Mouse (Mus musculus) intestine, embryonic 15.5 days (tissue): ENCODE data around the gene Med31. TPM values are rescaled to one million over a fixed set of nuclear protein-coding genes. Genes with fewer than 3 reads are reported as not detected.
A peak's percentile ranks its signal among the peaks of the same experiment; 100 is the strongest.

Source experiments
- ATAC-seq: fragments of 200-750 bp; cut with Nextera tagmentation; 2 replicates; pipeline ENCODE4 v1.8.0; 2017; ENCODE audit warnings: moderate TSS enrichment, moderate library complexity
- H3K27ac ChIP-seq: fragments of 300-500 bp; sonication (generic); 2 replicates; pipeline ENCODE4 v1.5.1; 2015; ENCODE audit warnings: mild to moderate bottlenecking, inconsistent platforms
- H3K27me3 ChIP-seq: fragments of 300-500 bp; sonication (generic); replicated peaks from 2 replicates; pipeline ENCODE4 v1.6.1; 2015; ENCODE audit warnings: inconsistent platforms
- H3K36me3 ChIP-seq: fragments of 300-500 bp; sonication (generic); 2 replicates; pipeline ENCODE4 v1.6.1; 2015; ENCODE audit warnings: inconsistent platforms
- H3K4me1 ChIP-seq: fragments of 300-500 bp; sonication (generic); replicated peaks from 2 replicates; pipeline ENCODE4 v1.6.1; 2015; ENCODE audit warnings: inconsistent platforms
- H3K4me2 ChIP-seq: fragments of 300-500 bp; sonication (generic); replicated peaks from 2 replicates; pipeline ENCODE4 v1.6.1; 2015; ENCODE audit warnings: mild to moderate bottlenecking, inconsistent platforms
- H3K4me3 ChIP-seq: fragments of 300-500 bp; sonication (generic); replicated peaks from 2 replicates; pipeline ENCODE4 v1.5.1; 2015; ENCODE audit warnings: inconsistent platforms
- H3K9ac ChIP-seq: fragments of 300-500 bp; sonication (generic); 2 replicates; pipeline ENCODE4 v1.6.1; 2015; ENCODE audit warnings: inconsistent platforms
- H3K9me3 ChIP-seq: fragments of 300-500 bp; sonication (generic); 2 replicates; pipeline ENCODE4 v1.6.1; 2016; ENCODE audit warnings: inconsistent platforms
- WGBS: fragments of 180-500 bp; shearing (Covaris S2); methylation state at CpG from one replicate; pipeline ENCODE4 v1.1.7; 2015; 5-methylcytosine and 5-hydroxymethylcytosine counted together
- polyA plus RNA-seq: library from polyadenylated mRNA; unstranded; fragments of >200 nt; fragmentation: Nextera tagmentation; extraction: Ambion mirVana; gene quantifications from 2 replicates; pipeline ENCODE4 v1.2.1, GENCODE M21; 2015

Med31 gene
- polyA plus RNA-seq, 1 experiment from 2014 or later: 34.3 TPM

DNA sequence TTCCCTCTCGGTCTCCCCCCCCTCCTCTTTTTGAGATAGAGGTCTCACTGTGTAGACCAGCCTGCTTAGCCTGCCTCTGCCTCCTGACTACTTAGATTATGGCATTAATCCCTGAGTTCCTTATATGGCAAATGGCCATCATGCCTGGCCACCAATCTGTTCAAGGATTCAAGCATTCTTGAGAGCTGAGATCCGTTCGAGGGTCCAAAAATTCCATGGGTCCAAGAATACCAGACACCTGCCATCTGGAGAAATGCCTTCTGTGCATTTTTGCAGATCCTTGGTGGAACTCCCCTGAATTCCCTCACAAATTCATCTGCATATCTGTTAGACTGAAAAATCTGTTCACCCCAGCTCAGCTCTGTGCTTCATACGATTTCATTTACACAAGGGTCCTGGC, 8.0 kb upstream of the Med31 start:
- H3K36me3 ChIP-seq: no peaks in the 10 kb centered on the region
- no peak overlapping the region for H3K4me2 ChIP-seq
- 82% methylated on average over 4 of the region's 4 CpGs for WGBS
- no peaks in the 10 kb centered on the region for H3K9me3 ChIP-seq
- H3K4me3 ChIP-seq: no peak overlapping the region
- H3K27ac ChIP-seq: no peak overlapping the region
- H3K27me3 ChIP-seq: no peaks in the 10 kb centered on the region
- no peaks in the 10 kb centered on the region for H3K4me1 ChIP-seq
- ATAC-seq: no peak
- H3K9ac ChIP-seq: no peak overlapping the region

DNA sequence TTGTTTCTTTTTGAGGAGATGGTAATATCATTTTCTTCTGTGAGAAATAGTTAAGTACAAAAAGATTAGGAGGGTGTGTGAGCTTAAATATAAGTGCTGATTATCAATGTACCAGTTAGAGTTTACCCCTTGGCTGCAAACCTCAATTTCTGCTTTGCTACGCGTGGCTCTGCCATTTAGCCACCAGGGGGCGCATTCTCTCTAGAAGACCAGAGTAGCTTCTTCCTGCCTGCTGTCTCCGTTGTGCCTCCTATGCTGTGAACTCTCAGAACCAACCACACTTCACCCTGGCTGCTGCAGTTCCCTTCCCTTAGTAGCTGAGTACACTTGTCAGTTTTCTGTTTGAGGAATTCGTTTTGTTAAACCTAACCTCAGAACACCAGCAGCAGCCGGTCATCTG, 5.9 kb upstream of the Med31 start:
- 20% methylated on average over 6 of the region's 6 CpGs for WGBS
- Histone ChIP-seq H3K4me3 (no peak overlapping the region), H3K4me1 (no peaks in the 10 kb centered on the region), H3K27me3 (no peaks in the 10 kb centered on the region), H3K36me3 (no peaks in the 10 kb centered on the region), H3K9me3 (no peaks in the 10 kb centered on the region), H3K27ac (no peak overlapping the region), H3K9ac (no peak overlapping the region), H3K4me2 (no peak overlapping the region)
- ATAC-seq: 0 out of 2 replicates have a peak, but pooled peaks have one; percentile 34

DNA sequence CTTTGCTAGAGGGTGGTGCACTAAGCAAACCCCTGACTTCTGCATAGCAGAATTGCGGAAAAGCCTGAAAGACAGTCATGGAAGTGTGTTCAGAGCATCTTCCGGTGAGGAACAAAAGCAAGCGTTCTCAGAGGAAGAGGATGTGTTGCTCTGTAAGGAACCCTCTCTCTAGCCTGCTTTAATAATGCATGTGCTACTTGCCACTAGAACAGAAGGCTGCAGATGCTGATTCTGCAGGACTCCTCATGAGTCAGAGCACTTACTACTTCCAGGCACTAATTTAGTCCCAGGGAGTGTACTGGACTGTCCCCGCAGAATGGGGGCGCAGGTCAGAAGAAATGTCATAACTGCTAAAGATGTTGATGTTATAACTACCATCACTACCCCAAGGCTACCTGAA, 1.7 kb upstream of the Med31 start:
- H3K36me3 ChIP-seq: 0 out of 2 replicates have a peak, but pooled peaks cover 2% of the 10 kb centered on the region
- no peak overlapping the region for H3K27ac ChIP-seq
- H3K9me3 ChIP-seq: no peaks in the 10 kb centered on the region
- H3K4me1 ChIP-seq: peaks cover 4% of the 10 kb centered on the region; the same call in 1 of the 2 replicates
- H3K4me2 ChIP-seq: no peak overlapping the region
- no peak overlapping the region for H3K9ac ChIP-seq
- ATAC-seq: no peak
- 74% methylated on average over 5 of the region's 5 CpGs for WGBS
- no peaks in the 10 kb centered on the region for H3K27me3 ChIP-seq
- no peak overlapping the region for H3K4me3 ChIP-seq

DNA sequence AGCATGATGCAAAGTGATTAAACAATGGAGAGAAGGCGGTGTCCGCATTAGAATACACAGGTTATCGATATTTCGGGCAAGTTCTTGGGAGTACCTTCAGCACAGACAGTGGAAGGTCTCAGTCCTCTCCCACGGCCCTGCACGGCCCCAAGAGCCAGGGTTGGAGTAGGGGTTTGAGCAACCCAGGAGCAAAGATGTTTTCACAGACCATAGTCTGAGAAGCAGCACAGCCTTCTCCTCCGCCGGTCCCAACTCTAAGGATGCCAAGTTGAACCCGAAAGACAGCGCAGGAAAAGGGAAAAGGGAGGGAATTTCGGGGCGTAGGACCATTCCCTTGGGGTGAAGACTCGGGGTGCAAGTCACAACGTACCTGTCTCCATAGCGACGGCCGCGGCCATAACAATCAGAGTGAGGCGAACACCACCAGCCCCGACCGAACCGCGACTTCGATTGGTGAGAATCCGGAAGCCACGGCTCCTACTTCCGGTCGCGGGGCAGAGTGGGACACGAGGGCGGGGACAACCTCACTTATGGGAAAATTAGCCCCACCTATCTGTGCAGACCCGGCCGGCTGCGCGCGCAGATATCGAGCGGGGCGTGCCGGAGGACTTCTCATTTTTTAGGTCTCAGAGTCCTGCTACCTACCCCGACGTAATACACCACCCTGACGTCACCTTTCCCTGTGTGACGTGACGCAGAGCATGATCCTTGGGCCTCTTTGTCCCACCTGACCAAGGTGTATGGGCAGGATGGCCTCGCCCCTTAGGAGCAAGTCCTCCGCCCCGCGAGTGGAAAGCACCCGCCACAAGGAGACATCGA, 592 bp downstream of the Med31 start:
- peak overlapping the region; percentile 60 for H3K27ac ChIP-seq
- H3K27me3 ChIP-seq: no peaks in the 10 kb centered on the region
- peak overlapping the region; percentile 60 for H3K4me3 ChIP-seq
- H3K4me1 ChIP-seq: peaks cover 4% of the 10 kb centered on the region; the same call in 1 of the 2 replicates
- H3K9me3 ChIP-seq: no peaks in the 10 kb centered on the region
- ATAC-seq: peak; percentile 96
- peak overlapping the region; percentile 66 for H3K9ac ChIP-seq
- peak overlapping the region; percentile 95 for H3K4me2 ChIP-seq
- WGBS: under 1% methylated on average over 51 of the region's 51 CpGs
- peaks cover 14% of the 10 kb centered on the region; the same call in 1 of the 2 replicates for H3K36me3 ChIP-seq

DNA sequence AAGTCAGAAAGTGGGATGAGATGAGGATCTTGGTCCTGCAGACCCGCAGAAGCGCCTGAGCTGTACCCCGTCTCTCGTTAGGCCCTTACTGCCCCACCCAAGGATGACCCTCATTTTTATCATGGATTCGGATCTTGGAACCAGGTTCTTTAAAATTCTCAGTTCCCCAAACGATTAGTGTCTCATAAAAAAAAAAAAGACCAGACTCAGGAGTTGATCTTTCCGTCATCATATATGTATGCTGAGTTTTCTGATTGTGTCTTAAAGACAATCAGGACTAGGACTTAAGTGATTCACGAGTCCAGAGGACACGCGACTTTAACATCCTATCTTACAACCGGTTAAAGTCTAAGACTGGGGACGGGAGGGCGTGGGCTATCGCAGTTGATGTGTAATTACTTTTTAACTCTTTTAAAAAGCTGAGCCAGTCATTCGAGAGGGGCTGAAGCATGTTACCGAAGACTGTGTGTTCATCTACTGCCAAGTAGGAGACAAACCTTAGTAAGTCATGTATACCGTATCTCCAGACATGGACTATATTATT, 7.5 kb downstream of the Med31 start:
- H3K27me3 ChIP-seq: no peaks in the 10 kb centered on the region
- ATAC-seq: peak; percentile 35
- 9% methylated on average over 17 of the region's 17 CpGs for WGBS
- H3K4me1 ChIP-seq: peaks cover 18% of the 10 kb centered on the region
- H3K27ac ChIP-seq: peak overlapping the region; percentile 69
- no peaks in the 10 kb centered on the region for H3K9me3 ChIP-seq
- H3K4me3 ChIP-seq: peak overlapping the region; percentile 88
- H3K36me3 ChIP-seq: peaks cover 14% of the 10 kb centered on the region; the same call in 1 of the 2 replicates
- H3K9ac ChIP-seq: peak overlapping the region; percentile 80
- H3K4me2 ChIP-seq: peak overlapping the region; percentile 92

DNA sequence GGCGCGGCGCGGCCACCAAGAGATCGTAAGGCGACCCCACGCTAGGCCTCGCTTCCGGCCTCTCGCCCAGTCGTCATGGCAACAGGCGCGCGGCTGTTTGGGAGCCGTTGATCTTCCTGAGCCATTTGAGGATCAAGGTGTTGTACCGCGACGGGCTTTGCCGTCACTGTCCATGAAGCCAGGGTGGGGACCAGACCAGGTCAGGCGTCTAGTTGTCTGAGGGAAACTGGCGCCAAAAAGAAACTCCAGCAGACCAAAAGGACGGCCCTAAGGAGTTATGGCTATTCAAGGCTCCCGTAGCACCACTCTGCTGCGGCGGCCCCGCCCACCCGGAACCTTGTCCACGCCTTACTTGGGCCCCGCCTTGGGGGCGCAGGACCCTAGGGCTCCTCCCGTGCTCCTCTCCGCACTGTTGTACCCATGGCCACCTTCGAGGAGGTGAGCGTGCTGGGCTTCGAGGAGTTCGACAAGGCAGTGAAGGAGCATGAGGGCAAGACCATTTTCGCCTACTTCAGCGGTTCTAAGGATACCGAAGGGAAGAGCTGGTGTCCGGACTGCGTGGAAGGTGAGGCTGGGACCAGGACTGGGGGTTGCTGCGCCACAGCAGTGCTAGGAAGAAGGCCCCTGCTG, 8.1 kb downstream of the Med31 start, which contains the start of the genes 4933427D14Rik and Txndc17:
4933427D14Rik (minus strand) TSS at position 256 of the 630 bp plus-strand sequence.
Txndc17 (plus strand) TSS at position 344 of the 630 bp plus-strand sequence.
- Histone ChIP-seq H3K9me3 (no peaks in the 10 kb centered on the region), H3K9ac (peak within 1 kb of the TSS; percentile 80), H3K36me3 (peaks cover 14% of the 10 kb centered on the region; the same call in 1 of the 2 replicates), H3K27me3 (no peaks in the 10 kb centered on the region), H3K4me3 (peak within 1 kb of the TSS; percentile 88), H3K4me1 (peaks cover 18% of the 10 kb centered on the region), H3K27ac (peak within 1 kb of the TSS; percentile 69), H3K4me2 (peak within 1 kb of the TSS; percentile 92)
- ATAC-seq: peak; percentile 97
- WGBS: under 1% methylated on average over 42 of the region's 42 CpGs

DNA sequence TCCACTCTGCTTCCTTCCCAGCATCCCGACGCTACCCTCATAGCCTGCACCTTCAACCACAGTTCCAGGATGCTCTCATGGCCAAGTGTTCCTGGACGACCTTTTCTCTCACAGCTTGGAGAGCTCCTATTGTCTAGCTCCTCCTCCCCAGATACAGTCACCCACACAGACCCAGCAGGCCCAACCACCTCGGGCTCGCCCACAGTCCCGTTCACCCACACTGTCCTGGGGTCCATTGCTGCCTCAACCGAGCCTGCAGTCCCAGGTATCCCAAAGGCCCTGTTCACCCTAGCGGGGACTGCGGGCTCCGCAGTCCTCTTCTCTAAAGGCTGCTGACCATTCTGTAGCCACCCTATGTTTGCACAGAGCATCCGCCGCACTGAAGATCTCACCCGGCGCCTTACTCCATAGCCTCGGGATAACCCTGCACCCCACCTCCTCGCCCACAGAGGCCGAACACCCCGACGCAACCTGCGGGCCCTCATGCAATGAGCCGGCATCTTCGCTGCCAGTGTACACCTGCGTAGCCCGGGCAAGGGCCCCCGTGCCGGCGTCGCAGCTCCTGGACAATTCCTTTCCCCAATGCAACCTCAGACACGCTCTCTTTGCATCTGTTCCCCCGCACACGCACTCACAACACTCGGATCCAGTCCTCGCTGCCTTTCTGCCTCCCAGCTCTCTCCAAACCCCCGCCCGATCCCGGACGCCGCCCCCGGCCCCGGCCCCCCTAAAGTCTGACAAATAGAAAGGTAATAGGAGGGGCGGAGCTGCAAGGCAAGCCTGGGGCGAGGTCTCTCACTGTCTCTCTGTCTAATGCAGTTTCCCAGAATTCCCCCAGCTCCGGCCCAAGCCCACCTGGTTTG, 8.8 kb downstream of the Med31 start, which contains the start of gene Gm43951:
Gm43951 (minus strand) TSS at position 500 of the 863 bp plus-strand sequence.
- peak; percentile 27 for ATAC-seq
- H3K4me1 ChIP-seq: peaks cover 18% of the 10 kb centered on the region
- H3K27ac ChIP-seq: peak within 1 kb of the TSS; percentile 69
- 0 out of 2 replicates have a peak, but pooled peaks cover 9% of the 10 kb centered on the region for H3K36me3 ChIP-seq
- peak within 1 kb of the TSS; percentile 92 for H3K4me2 ChIP-seq
- no peaks in the 10 kb centered on the region for H3K27me3 ChIP-seq
- WGBS: 1% methylated on average over 43 of the region's 43 CpGs
- H3K9me3 ChIP-seq: no peaks in the 10 kb centered on the region
- peak within 1 kb of the TSS; percentile 80 for H3K9ac ChIP-seq
- peak within 1 kb of the TSS; percentile 88 for H3K4me3 ChIP-seq

DNA sequence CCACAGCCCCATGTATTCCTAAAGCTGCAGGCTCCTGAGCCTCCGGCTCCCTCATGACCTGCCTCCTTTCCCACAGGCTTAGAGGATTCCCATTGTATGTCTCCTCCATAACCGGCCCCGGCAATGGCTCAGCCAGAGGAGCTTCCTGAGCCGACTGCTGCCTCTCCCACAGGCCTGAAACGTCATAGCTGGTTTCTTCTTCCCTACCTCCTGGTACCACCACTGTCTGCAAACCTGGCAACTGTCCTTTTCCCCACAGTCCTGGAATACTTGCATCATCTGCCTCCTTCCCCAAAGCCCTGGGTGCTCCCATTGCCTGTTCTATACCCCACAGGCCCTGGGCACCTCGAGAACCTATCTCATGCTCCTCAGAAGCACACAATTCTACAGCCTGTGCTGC, 10.1 kb downstream of the Med31 start:
- ATAC-seq: no peak

DNA sequence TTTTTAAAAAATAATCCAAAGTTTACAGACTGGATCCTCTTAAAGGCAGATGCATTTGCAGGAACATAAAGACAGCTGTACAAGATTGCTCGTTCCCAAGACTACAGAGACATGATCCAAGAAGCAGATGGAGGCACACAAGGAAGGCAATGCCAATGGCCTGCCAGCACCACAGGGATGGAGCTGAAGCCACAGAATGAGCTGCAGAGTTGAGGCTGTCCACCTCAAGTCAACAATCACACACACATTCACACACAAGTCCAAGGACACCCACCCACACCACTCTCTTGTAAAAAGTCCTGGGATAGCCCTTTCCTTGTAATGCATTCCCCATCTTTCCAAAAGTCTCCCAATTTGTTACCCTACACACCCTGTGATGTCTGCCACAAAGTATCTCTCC, 12.0 kb downstream of the Med31 start:
- WGBS: 85% methylated on average over 1 of the region's 1 CpGs
- Histone ChIP-seq H3K36me3 (peaks cover 6% of the 10 kb centered on the region; the same call in 1 of the 2 replicates), H3K4me3 (no peak overlapping the region), H3K4me1 (peaks cover 18% of the 10 kb centered on the region), H3K27me3 (no peaks in the 10 kb centered on the region), H3K9ac (no peak overlapping the region), H3K27ac (no peak overlapping the region), H3K9me3 (no peaks in the 10 kb centered on the region), H3K4me2 (no peak overlapping the region)
- no peak for ATAC-seq

More for the DNA sequence above, 10.1 kb downstream of the Med31 start:
- WGBS: 76% methylated on average over 6 of the region's 6 CpGs
- peak overlapping the region; percentile 92 for H3K4me2 ChIP-seq
- no peak overlapping the region for H3K9ac ChIP-seq
- H3K36me3 ChIP-seq: 0 out of 2 replicates have a peak, but pooled peaks cover 3% of the 10 kb centered on the region
- H3K27me3 ChIP-seq: no peaks in the 10 kb centered on the region
- H3K4me3 ChIP-seq: no peak overlapping the region
- no peak overlapping the region for H3K27ac ChIP-seq
- no peaks in the 10 kb centered on the region for H3K9me3 ChIP-seq
- H3K4me1 ChIP-seq: peaks cover 18% of the 10 kb centered on the region

DNA sequence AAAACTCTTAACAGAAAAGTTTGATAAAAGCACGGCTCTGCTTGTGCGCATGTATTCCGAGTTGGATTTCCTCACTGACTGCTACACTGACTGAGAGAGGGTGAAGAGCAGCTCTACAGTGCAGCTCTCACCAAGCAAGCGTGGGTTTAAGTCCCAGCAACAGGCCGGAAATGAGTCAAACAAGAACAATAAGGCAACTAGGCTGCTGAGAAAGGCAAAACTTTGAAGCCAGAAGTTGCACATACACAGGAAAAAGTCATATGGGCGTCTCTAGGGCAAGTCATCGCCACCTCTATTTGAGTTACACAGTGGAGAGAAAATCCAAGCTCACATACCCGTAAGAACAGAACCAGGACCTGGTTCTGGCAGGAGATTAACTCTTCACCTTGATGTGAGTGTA, 18.9 kb downstream of the Med31 start:
- peaks cover 16% of the 10 kb centered on the region for H3K36me3 ChIP-seq
- H3K9ac ChIP-seq: no peak overlapping the region
- ATAC-seq: no peak
- no peaks in the 10 kb centered on the region for H3K4me1 ChIP-seq
- H3K4me3 ChIP-seq: no peak overlapping the region
- H3K27ac ChIP-seq: no peak overlapping the region
- WGBS: 89% methylated on average over 8 of the region's 8 CpGs
- H3K4me2 ChIP-seq: no peak overlapping the region
- no peaks in the 10 kb centered on the region for H3K27me3 ChIP-seq
- no peaks in the 10 kb centered on the region for H3K9me3 ChIP-seq

DNA sequence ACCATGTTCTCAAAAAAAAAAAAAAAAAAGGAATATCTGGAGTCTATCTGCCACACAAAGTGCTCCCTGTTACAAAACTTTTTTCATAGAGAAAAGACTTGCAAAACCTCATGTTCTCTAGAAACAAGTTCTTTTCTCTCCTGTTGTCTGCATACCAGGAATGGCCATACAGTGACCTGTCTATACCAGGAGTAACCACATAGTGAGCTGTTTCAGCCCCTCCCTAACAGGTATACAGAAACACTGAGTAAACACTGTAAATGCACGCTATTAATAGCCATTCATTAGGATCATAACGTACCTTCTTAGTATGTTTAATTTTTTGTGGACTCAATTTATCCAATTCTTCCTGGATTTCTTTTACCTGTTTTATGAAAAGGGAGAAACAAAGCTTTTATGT, 21.1 kb downstream of the Med31 start:
- peaks cover 15% of the 10 kb centered on the region for H3K36me3 ChIP-seq
- ATAC-seq: no peak
- 79% methylated on average over 2 of the region's 2 CpGs for WGBS

More for the DNA sequence above, 21.1 kb downstream of the Med31 start:
- no peaks in the 10 kb centered on the region for H3K4me1 ChIP-seq
- H3K9me3 ChIP-seq: no peaks in the 10 kb centered on the region
- no peak overlapping the region for H3K4me2 ChIP-seq
- H3K9ac ChIP-seq: no peak overlapping the region
- H3K27me3 ChIP-seq: no peaks in the 10 kb centered on the region
- H3K27ac ChIP-seq: no peak overlapping the region
- H3K4me3 ChIP-seq: no peak overlapping the region
